Mouse (Mus musculus) small intestine, adult 2 months (tissue): ENCODE results near the gene Rasgef1b.

Experiments
- CTCF ChIP-seq: fragments of 200-500 bp; IDR thresholded peaks from 2 replicates; pipeline ENCODE4 v1.5.1; 2012; ENCODE audit warnings: low read depth, mild to moderate bottlenecking, control low read depth, inconsistent platforms, low read length, moderate library complexity, mixed read lengths; ENCODE audit not compliant: insufficient replicate concordance, insufficient read length; ENCODE audit errors: extremely low read depth
- POLR2A ChIP-seq: fragments of 200-500 bp; IDR thresholded peaks from 2 replicates; pipeline ENCODE4 v1.6.1; 2012; ENCODE audit warnings: low read depth, mild to moderate bottlenecking, control low read depth, inconsistent platforms, low read length, moderate library complexity

- TF ChIP-seq CTCF = no peak
- no peak for TF ChIP-seq POLR2A
Measured at GRCm38 (mm10) chr5:99480078-99481031, 248.5 kb downstream of the Rasgef1b start.
